Mouse (Mus musculus) thymus, postnatal 0 days (tissue): ENCODE results near the gene Gm21719. TPM values are rescaled to one million over a fixed set of nuclear protein-coding genes. Genes with fewer than 3 reads are reported as not detected.
"Not testable (repeated sequence)": the region's sequence is repeated elsewhere in the genome, so short reads cannot be mapped to it uniquely, and the experiment has no call there.

Experiments
- DNase-seq: peaks from one replicate; pipeline ENCODE4 v3.0.0-alpha.2; 2015; ENCODE audit warnings: low spot score
- polyA plus RNA-seq: library from polyadenylated mRNA; unstranded; fragments of >200 nt; fragmentation: Nextera tagmentation; extraction: Ambion mirVana; gene quantifications from 2 replicates; pipeline ENCODE4 v1.2.1, GENCODE M21; 2015

The Gm21719 gene
- polyA plus RNA-seq = not detected in 2 replicates

DNA sequence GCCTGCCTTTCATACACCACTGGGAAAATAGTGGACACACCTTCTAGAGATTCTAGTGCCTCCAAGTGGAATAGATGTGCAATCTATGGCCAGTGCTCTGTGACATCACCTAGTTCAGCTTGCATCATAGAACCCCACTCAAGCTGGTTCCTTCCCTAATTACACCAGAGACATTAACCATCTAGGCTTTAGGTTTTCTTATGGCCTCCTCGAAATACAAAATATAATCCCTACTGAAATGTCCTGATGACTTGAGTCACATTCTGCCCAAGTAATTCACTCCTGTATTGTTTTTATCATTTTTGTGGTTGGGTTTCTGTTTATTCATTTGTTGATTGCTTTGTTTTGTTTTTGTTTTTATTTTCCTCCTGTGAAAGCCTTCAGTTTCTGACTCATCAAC lies at the start of gene Gm21719:
TSS of gene Gm21719 (minus strand) at position 101 of the 400 bp plus-strand sequence.
- not testable (repeated sequence) for DNase-seq

Other genes with a start within 250 kb of the Gm21719 start
- gene Gm28919, start 99.3 kb downstream of the Gm21719 start, polyA plus RNA-seq = not detected in 2 replicates
- gene Gm20830, start 235.4 kb upstream of the Gm21719 start, polyA plus RNA-seq = not detected in 2 replicates